In genomic region chr19:60109488-60109887, GRCm38 (mm10) we compare ENCODE assay signal across 24 mouse cellular contexts.
DNase-seq lines count a peak whose midpoint lies in the region; ATAC-seq and TF ChIP-seq lines count a peak whose summit lies in the region.
"Had no signal": no experiment of that assay in that cellular context is flagged by ENCODE, and none has a peak within 500 bp of the region (broad histone marks: within the 10 kb centered on the region; RNA-seq: fewer than 3 reads in every experiment).

No protein-coding gene starts in this region.

- H3K27me3 ChIP-seq in forebrain, embryonic 11.5 days (ENCODE audit: control insufficient read depth, insufficient read depth, low read length), result no peaks in the 10 kb centered on the region
- H3K27me3 ChIP-seq in forebrain, embryonic 13.5 days, result no peaks in the 10 kb centered on the region
- no peaks in the 10 kb centered on the region for H3K27me3 ChIP-seq in hindbrain, postnatal 0 days (ENCODE audit: insufficient read depth, low read length)
- H3K27me3 ChIP-seq in hindbrain, embryonic 12.5 days, result no peaks in the 10 kb centered on the region
- H3K27me3 ChIP-seq: CH12.LX; embryonic facial prominence, embryonic 12.5 days; heart, embryonic 15.5 days had no signal

- no peaks in the 10 kb centered on the region for H3K36me3 ChIP-seq in forebrain, embryonic 11.5 days (ENCODE audit: control insufficient read depth, insufficient read depth, low read length)
- no peaks in the 10 kb centered on the region for H3K36me3 ChIP-seq in forebrain, embryonic 13.5 days (ENCODE audit: poor library complexity, severe bottlenecking)
- H3K36me3 ChIP-seq in hindbrain, postnatal 0 days (ENCODE audit: insufficient read depth, low read length), result no peaks in the 10 kb centered on the region
- no peaks in the 10 kb centered on the region for H3K36me3 ChIP-seq in hindbrain, embryonic 12.5 days
- H3K36me3 ChIP-seq: embryonic facial prominence, embryonic 12.5 days; heart, embryonic 15.5 days; hindbrain, embryonic 10.5 days had no signal

- no peak overlapping the region for H3K9ac ChIP-seq in forebrain, embryonic 11.5 days (ENCODE audit: low read length)
- no peak overlapping the region for H3K9ac ChIP-seq in forebrain, embryonic 13.5 days
- H3K9ac ChIP-seq in hindbrain, postnatal 0 days (replicated peaks; ENCODE audit: low read length), result no peak overlapping the region
- H3K9ac ChIP-seq in hindbrain, embryonic 12.5 days, result no peak overlapping the region
- H3K9ac ChIP-seq: embryonic facial prominence, embryonic 12.5 days; heart, embryonic 15.5 days had no signal

- H3K4me3 ChIP-seq in forebrain, embryonic 11.5 days (ENCODE audit: low read depth, low read length), result no peak overlapping the region
- H3K4me3 ChIP-seq in forebrain, embryonic 13.5 days, result no peak overlapping the region
- no peak overlapping the region for H3K4me3 ChIP-seq in hindbrain, postnatal 0 days (ENCODE audit: low read length)
- H3K4me3 ChIP-seq in hindbrain, embryonic 12.5 days, result no peak overlapping the region
- H3K4me3 ChIP-seq: embryonic facial prominence, embryonic 12.5 days; heart, embryonic 15.5 days; hindbrain, embryonic 10.5 days had no signal

- H3K27ac ChIP-seq in forebrain, embryonic 11.5 days (ENCODE audit: low read depth, low read length), result no peak overlapping the region
- no peak overlapping the region for H3K27ac ChIP-seq in forebrain, embryonic 13.5 days
- H3K27ac ChIP-seq in hindbrain, postnatal 0 days, result no peak overlapping the region
- H3K27ac ChIP-seq in hindbrain, embryonic 12.5 days, result no peak overlapping the region
- H3K27ac ChIP-seq: embryonic facial prominence, embryonic 12.5 days; heart, embryonic 15.5 days; hindbrain, embryonic 10.5 days had no signal

- WGBS in forebrain, embryonic 11.5 days, result 37% methylated on average over 8 of the region's 8 CpGs
- 16% methylated on average over 8 of the region's 8 CpGs for WGBS in forebrain, embryonic 13.5 days
- WGBS in hindbrain, postnatal 0 days, result 54% methylated on average over 8 of the region's 8 CpGs
- 62% methylated on average over 8 of the region's 8 CpGs for WGBS in hindbrain, embryonic 12.5 days

- H3K9me3 ChIP-seq in forebrain, embryonic 11.5 days (ENCODE audit: control insufficient read depth, low read length), result no peaks in the 10 kb centered on the region
- H3K9me3 ChIP-seq in forebrain, embryonic 13.5 days (replicated peaks), result no peaks in the 10 kb centered on the region
- no peaks in the 10 kb centered on the region for H3K9me3 ChIP-seq in hindbrain, postnatal 0 days (ENCODE audit: low read length)
- no peaks in the 10 kb centered on the region for H3K9me3 ChIP-seq in hindbrain, embryonic 12.5 days (replicated peaks)
- H3K9me3 ChIP-seq: embryonic facial prominence, embryonic 12.5 days; heart, embryonic 15.5 days; hindbrain, embryonic 10.5 days had no signal

- ATAC-seq in forebrain, embryonic 11.5 days (replicated peaks; ENCODE audit: low FRiP score), result no peak
- ATAC-seq in forebrain, embryonic 13.5 days, result no peak; the same call in 1 of the 2 replicates
- no peak for ATAC-seq in hindbrain, postnatal 0 days
- no peak for ATAC-seq in hindbrain, embryonic 12.5 days (ENCODE audit: low FRiP score)
- ATAC-seq: inflammation-experienced regulatory T-cells, adult 6 months; intestine, postnatal 0 days had no signal

- DNase-seq in forebrain, embryonic 11.5 days (ENCODE audit: low spot score), result peak; percentile 61
- DNase-seq in hindbrain, postnatal 0 days (ENCODE audit: low spot score), result peak; percentile 43
- DNase-seq in brain, embryonic 14.5 days (ENCODE audit: low read depth), result peak; percentile 78
- DNase-seq in retina, embryonic 14.5 days (ENCODE audit: low spot score), result peak; percentile 46
- DNase-seq in kidney, adult 9 months, result no peak
- DNase-seq: adrenal gland, adult 2 months; adrenal gland, postnatal 25 days; cerebellum, adult 11 months; cerebellum, adult 8-10 months; cerebellum, postnatal 14 days; embryo, embryonic 11 days; gastrocnemius, postnatal 10 days; heart, adult 18-20 months; heart, postnatal 14 days; kidney, adult 8-10 months had no signal

- TF ChIP-seq CTCF in hindbrain, postnatal 0 days (IDR thresholded peaks at IDR 0.05; ENCODE audit: low read depth), result no peak
- TF ChIP-seq CTCF in brain, embryonic 14.5 days (IDR thresholded peaks at IDR 0.05; ENCODE audit: borderline replicate concordance, extremely low read depth, insufficient read depth, insufficient read length), result no peak

- no peaks in the 10 kb centered on the region for H3K4me1 ChIP-seq in forebrain, embryonic 11.5 days (replicated peaks; ENCODE audit: control insufficient read depth, insufficient read depth, low read length)
- H3K4me1 ChIP-seq in forebrain, embryonic 13.5 days, result peaks cover 6% of the 10 kb centered on the region
- no peaks in the 10 kb centered on the region for H3K4me1 ChIP-seq in hindbrain, postnatal 0 days (ENCODE audit: insufficient read depth, low read length)
- H3K4me1 ChIP-seq in hindbrain, embryonic 12.5 days, result 0 out of 2 replicates have a peak, but pooled peaks cover 7% of the 10 kb centered on the region
- H3K4me1 ChIP-seq: embryonic facial prominence, embryonic 12.5 days; heart, embryonic 15.5 days had no signal

- TF ChIP-seq POLR2A in brain, embryonic 14.5 days (IDR thresholded peaks at IDR 0.05; ENCODE audit: borderline replicate concordance, extremely low read depth, insufficient read depth, insufficient read length, poor library complexity, severe bottlenecking), result no peak

- no peak overlapping the region for H3K4me2 ChIP-seq in forebrain, embryonic 11.5 days (ENCODE audit: low read depth, low read length, severe bottlenecking)
- no peak overlapping the region for H3K4me2 ChIP-seq in forebrain, embryonic 13.5 days
- H3K4me2 ChIP-seq in hindbrain, postnatal 0 days (ENCODE audit: low read depth, low read length), result no peak overlapping the region
- H3K4me2 ChIP-seq in hindbrain, embryonic 12.5 days (replicated peaks), result no peak overlapping the region
- H3K4me2 ChIP-seq: embryonic facial prominence, embryonic 12.5 days; heart, embryonic 11.5 days; heart, embryonic 15.5 days had no signal
